Mouse (Mus musculus) liver, embryonic 14.5 days (tissue): ENCODE data around the gene Zfp827.

ENCODE experiments used
- CTCF ChIP-seq: IDR thresholded peaks from 2 replicates; pipeline ENCODE4 v1.5.1; 2016; ENCODE audit warnings: antibody characterized with exemption, low read depth, control low read depth
- EP300 ChIP-seq: IDR thresholded peaks from 2 replicates; pipeline ENCODE4 v1.6.1; 2016; ENCODE audit warnings: antibody characterized with exemption, low read depth

GRCm38 (mm10) chr8:79209641-79210358 lies 181.6 kb downstream of the Zfp827 start:
- TF ChIP-seq EP300 (no peak), CTCF (no peak)
